29 mouse cellular contexts compared by ENCODE assay signal in genomic region chr7:68257767-68258166, GRCm38 (mm10). TPM values are rescaled to one million over a fixed set of nuclear protein-coding genes. Genes with fewer than 3 reads are reported as not detected.
DNase-seq lines count a peak whose midpoint lies in the region; ATAC-seq lines count a peak whose summit lies in the region.
"Had no signal": no experiment of that assay in that cellular context is flagged by ENCODE, and none has a peak within 500 bp of the region (broad histone marks: within the 10 kb centered on the region; RNA-seq: fewer than 3 reads in every experiment).

No protein-coding gene starts in this region.

- peak overlapping the region; percentile 2; the same call in 1 of the 2 replicates for H3K4me2 ChIP-seq in heart, embryonic 16.5 days (ENCODE audit: low read depth, low read length)
- H3K4me2 ChIP-seq: forebrain, embryonic 15.5 days; hindbrain, embryonic 14.5 days; intestine, embryonic 15.5 days; liver, embryonic 11.5 days; midbrain, embryonic 15.5 days; neural tube, embryonic 13.5 days had no signal

- no peaks in the 10 kb centered on the region for H3K27me3 ChIP-seq in heart, embryonic 10.5 days (ENCODE audit: insufficient read depth, poor library complexity, severe bottlenecking)
- no peaks in the 10 kb centered on the region for H3K27me3 ChIP-seq in heart, embryonic 16.5 days (ENCODE audit: control insufficient read depth, insufficient read depth, low read length)
- H3K27me3 ChIP-seq: forebrain, embryonic 15.5 days; intestine, embryonic 15.5 days; midbrain, embryonic 15.5 days; neural tube, embryonic 13.5 days; Patski had no signal

- intact Hi-C loops in heart, postnatal 14 days (cut with DNase I), result no loop called here
- intact Hi-C loops in heart, postnatal 36 days (cut with DNase I), result no loop called here

- H3K27ac ChIP-seq in heart, embryonic 10.5 days, result peak overlapping the region; percentile 75
- peak overlapping the region; percentile 55 for H3K27ac ChIP-seq in heart, embryonic 16.5 days (ENCODE audit: low read length)
- H3K27ac ChIP-seq: forebrain, embryonic 15.5 days; hindbrain, embryonic 14.5 days; intestine, embryonic 15.5 days; layer of hippocampus, adult 2 months; midbrain, embryonic 15.5 days; neural tube, embryonic 13.5 days had no signal

- H3K9me3 ChIP-seq in heart, embryonic 10.5 days, result no peaks in the 10 kb centered on the region
- no peaks in the 10 kb centered on the region for H3K9me3 ChIP-seq in heart, embryonic 16.5 days (replicated peaks; ENCODE audit: control insufficient read depth, low read length)
- H3K9me3 ChIP-seq: embryonic facial prominence, embryonic 10.5 days; forebrain, embryonic 15.5 days; intestine, embryonic 15.5 days; midbrain, embryonic 15.5 days; neural tube, embryonic 13.5 days had no signal

- 0 out of 2 replicates have a peak overlapping the region, but pooled peaks have one; percentile 18 for H3K4me3 ChIP-seq in heart, embryonic 10.5 days
- no peak overlapping the region for H3K4me3 ChIP-seq in heart, embryonic 16.5 days (ENCODE audit: low read length)
- H3K4me3 ChIP-seq: embryonic facial prominence, embryonic 10.5 days; forebrain, embryonic 15.5 days; intestine, embryonic 15.5 days; layer of hippocampus, adult 2 months; midbrain, embryonic 15.5 days; myocyte; neural tube, embryonic 13.5 days had no signal

- H3K36me3 ChIP-seq in heart, embryonic 10.5 days, result no peaks in the 10 kb centered on the region
- no peaks in the 10 kb centered on the region for H3K36me3 ChIP-seq in heart, embryonic 16.5 days (ENCODE audit: control insufficient read depth, insufficient read depth)
- H3K36me3 ChIP-seq: embryonic facial prominence, embryonic 10.5 days; forebrain, embryonic 15.5 days; G1E; intestine, embryonic 15.5 days; midbrain, embryonic 15.5 days; neural tube, embryonic 13.5 days had no signal

- peaks cover 28% of the 10 kb centered on the region for H3K4me1 ChIP-seq in heart, embryonic 10.5 days
- H3K4me1 ChIP-seq in heart, embryonic 16.5 days (ENCODE audit: control insufficient read depth, insufficient read depth, low read length), result peaks cover 18% of the 10 kb centered on the region
- H3K4me1 ChIP-seq: forebrain, embryonic 15.5 days; midbrain, embryonic 15.5 days; neural tube, embryonic 13.5 days had no signal

- WGBS in heart, embryonic 10.5 days, result 74% methylated on average over 2 of the region's 2 CpGs
- 43% methylated on average over 2 of the region's 2 CpGs for WGBS in heart, embryonic 16.5 days

- no peak for ATAC-seq in heart, embryonic 16.5 days (replicated peaks; ENCODE audit: extremely low read depth, insufficient read depth, low FRiP score)
- ATAC-seq: forebrain, embryonic 15.5 days; intestine, embryonic 15.5 days; midbrain, embryonic 15.5 days; Patski had no signal

- no peak for DNase-seq in heart, embryonic 10.5 days (ENCODE audit: low spot score)
- DNase-seq in heart, postnatal 14 days, result no peak
- no peak for DNase-seq in heart, postnatal 36 days
- DNase-seq in thymus, postnatal 4 days, result peak; percentile 14
- DNase-seq in thymus, postnatal 25 days, result no peak
- DNase-seq in cerebellum, postnatal 25 days, result no peak
- no peak for DNase-seq in kidney, adult 11 months
- DNase-seq: adrenal gland, adult 2 months; cerebellum, adult 11 months; cerebellum, adult 9-11 months; gastrocnemius, postnatal 10 days; kidney, adult 9 months; lung, adult 18-20 months; right cerebral cortex, postnatal 4 days had no signal

- no peak overlapping the region for H3K9ac ChIP-seq in heart, embryonic 16.5 days (ENCODE audit: low read length)
- H3K9ac ChIP-seq: forebrain, embryonic 15.5 days; hindbrain, embryonic 14.5 days; intestine, embryonic 15.5 days; midbrain, embryonic 15.5 days; neural tube, embryonic 13.5 days had no signal

RNA-seq across cellular contexts. Expression of gene Pgpep1l, which starts 6.3 kb away (rescaled TPM):
- not detected in 2 replicates for polyA plus RNA-seq in heart, embryonic 10.5 days (2016; fragmentation: Nextera tagmentation; extraction: Ambion mirVana)
- total RNA-seq in heart, postnatal 14 days (2021), result under 1 TPM in 1 of 2 experiments, not detected in 1; 0.39 TPM
- polyA plus RNA-seq in heart, embryonic 16.5 days (2015; fragmentation: Nextera tagmentation; extraction: Ambion mirVana), result 0.71 TPM in 1 of 2 replicates, not detected in the other
- total RNA-seq in heart, postnatal 36 days (2021), result under 1 TPM in 1 of 2 experiments, not detected in 1; 0.33 TPM
- total RNA-seq: adrenal gland, adult 2 months; G1E; granulocyte monocyte progenitor cell, adult 5-6 weeks had no signal
- polyA plus RNA-seq: adrenal gland, adult 2 months; embryonic facial prominence, embryonic 10.5 days; forebrain, embryonic 15.5 days; intestine, embryonic 15.5 days; limb, embryonic 11.5 days; liver, embryonic 11.5 days; midbrain, embryonic 15.5 days; neural tube, embryonic 13.5 days; Patski; stomach, embryonic 14.5 days had no signal

RNA-seq across cellular contexts. Expression of gene Fam169b, which starts 15.9 kb away (rescaled TPM):
- 0.19 and 0.28 TPM in 2 replicates for polyA plus RNA-seq in heart, embryonic 10.5 days (2016; fragmentation: Nextera tagmentation; extraction: Ambion mirVana)
- total RNA-seq in heart, postnatal 14 days (2021), result 1 to 10 TPM in 1 of 2 experiments, under 1 TPM in 1; 0.38 to 1.2 TPM
- 7.2 and 15.1 TPM in 2 replicates for polyA plus RNA-seq in heart, embryonic 16.5 days (2015; fragmentation: Nextera tagmentation; extraction: Ambion mirVana)
- under 1 TPM in 1 of 2 experiments, not detected in 1; 0.14 TPM for total RNA-seq in heart, postnatal 36 days (2021)
- total RNA-seq: adrenal gland, adult 2 months had no signal
- polyA plus RNA-seq: forebrain, embryonic 15.5 days; G1E; midbrain, embryonic 15.5 days had no signal
